Mouse (Mus musculus) forebrain, postnatal 0 days (tissue): ENCODE measurements at regions not wholly inside any gene's neighbourhood (a gene's known extent, or its start where the extent isn't known, plus 50 kb on each side); places are given as distances from the start of the nearest gene placed in this dataset.

Experiments used
- ATAC-seq: fragments of 200-750 bp; cut with Nextera tagmentation; 2 replicates; pipeline ENCODE4 v1.8.0; 2017; ENCODE audit warnings: mild to moderate bottlenecking, moderate library complexity
- DNase-seq: peaks from one replicate; pipeline ENCODE4 v3.0.0-alpha.2; 2015
- H3K27ac ChIP-seq: fragments of 300-500 bp; sonication (generic); 2 replicates; pipeline ENCODE4 v1.5.1; 2014; ENCODE audit warnings: low read depth, mild to moderate bottlenecking, antibody characterized with exemption, low read length, moderate library complexity, mixed read lengths
- H3K27me3 ChIP-seq: fragments of 300-500 bp; sonication (generic); 2 replicates; pipeline ENCODE4 v1.6.1; 2014; ENCODE audit warnings: mild to moderate bottlenecking, low read length, mixed read lengths; ENCODE audit not compliant: insufficient read depth
- H3K36me3 ChIP-seq: fragments of 300-500 bp; sonication (generic); 2 replicates; pipeline ENCODE4 v1.6.1; 2014; ENCODE audit warnings: mild to moderate bottlenecking, moderate library complexity; ENCODE audit not compliant: insufficient read depth
- H3K4me1 ChIP-seq: fragments of 300-500 bp; sonication (generic); 2 replicates; pipeline ENCODE4 v1.6.1; 2014; ENCODE audit warnings: antibody characterized with exemption; ENCODE audit not compliant: insufficient read depth
- H3K4me2 ChIP-seq: fragments of 300-500 bp; sonication (generic); 2 replicates; pipeline ENCODE4 v1.6.1; 2014; ENCODE audit warnings: low read depth, mild to moderate bottlenecking, moderate library complexity
- H3K4me3 ChIP-seq: fragments of 300-500 bp; sonication (generic); 2 replicates; pipeline ENCODE4 v1.5.1; 2014; ENCODE audit warnings: low read depth, low read length, mixed read lengths
- H3K9ac ChIP-seq: fragments of 300-500 bp; sonication (generic); 2 replicates; pipeline ENCODE4 v1.6.1; 2014; ENCODE audit warnings: mild to moderate bottlenecking
- H3K9me3 ChIP-seq: fragments of 300-500 bp; sonication (generic); 2 replicates; pipeline ENCODE4 v1.6.1; 2016; ENCODE audit warnings: low read length
- CTCF ChIP-seq: sonication (generic); IDR thresholded peaks from 2 replicates; pipeline ENCODE4 v1.5.1; 2016; ENCODE audit warnings: antibody characterized with exemption, control low read depth, low read depth
- WGBS: fragments of 180-500 bp; shearing (Covaris S2); extraction: QIAGEN DNeasy Blood & Tissue Kit; methylation state at CpG from one replicate; pipeline ENCODE4 v1.1.7; 2014; 5-methylcytosine and 5-hydroxymethylcytosine counted together

- Histone ChIP-seq H3K27me3 (no peaks in the 10 kb centered on the region), H3K27ac (no peak overlapping the region), H3K4me2 (no peak overlapping the region), H3K4me1 (no peaks in the 10 kb centered on the region), H3K4me3 (no peak overlapping the region), H3K9ac (no peak overlapping the region), H3K9me3 (no peaks in the 10 kb centered on the region), H3K36me3 (no peaks in the 10 kb centered on the region)
- DNase-seq (no peak), ATAC-seq (no peak)
- TF ChIP-seq CTCF = no peak
Observed at GRCm38 (mm10) chr3:61188662-61189061, 172.8 kb upstream of the Rap2b start.

- H3K27ac ChIP-seq = no peak overlapping the region
- H3K9me3 ChIP-seq = no peaks in the 10 kb centered on the region
- ATAC-seq = no peak
- H3K27me3 ChIP-seq = no peaks in the 10 kb centered on the region
- DNase-seq = no peak
- H3K9ac ChIP-seq = no peak overlapping the region
- WGBS = 36% methylated on average over 4 of the region's 4 CpGs
- H3K4me2 ChIP-seq = no peak overlapping the region
- TF ChIP-seq CTCF = no peak
- no peaks in the 10 kb centered on the region for H3K4me1 ChIP-seq
- no peaks in the 10 kb centered on the region for H3K36me3 ChIP-seq
- no peak overlapping the region for H3K4me3 ChIP-seq
Observed at GRCm38 (mm10) chr3:61216562-61216961, 144.9 kb upstream of the Rap2b start.

GRCm38 (mm10) chr3:61224505-61224904, 136.9 kb upstream of the Rap2b start:
- no peaks in the 10 kb centered on the region for H3K4me1 ChIP-seq
- ATAC-seq (no peak), DNase-seq (no peak)
- no peak overlapping the region for H3K27ac ChIP-seq
- no peaks in the 10 kb centered on the region for H3K36me3 ChIP-seq
- no peak overlapping the region for H3K4me3 ChIP-seq
- H3K9me3 ChIP-seq = no peaks in the 10 kb centered on the region
- no peak for TF ChIP-seq CTCF
- H3K27me3 ChIP-seq = no peaks in the 10 kb centered on the region
- no peak overlapping the region for H3K4me2 ChIP-seq
- H3K9ac ChIP-seq = no peak overlapping the region

- TF ChIP-seq CTCF = no peak
- Histone ChIP-seq H3K4me1 (no peaks in the 10 kb centered on the region), H3K9me3 (no peaks in the 10 kb centered on the region), H3K9ac (no peak overlapping the region), H3K27me3 (no peaks in the 10 kb centered on the region), H3K4me2 (no peak overlapping the region), H3K36me3 (no peaks in the 10 kb centered on the region), H3K27ac (no peak overlapping the region), H3K4me3 (no peak overlapping the region)
- no peak for DNase-seq
- ATAC-seq = no peak
Observed at GRCm38 (mm10) chr3:61225054-61225453, 136.4 kb upstream of the Rap2b start.

GRCm38 (mm10) chr3:61241380-61241779, 120.1 kb upstream of the Rap2b start:
- DNase-seq = no peak
- TF ChIP-seq CTCF = no peak
- no peak for ATAC-seq
- Histone ChIP-seq H3K36me3 (no peaks in the 10 kb centered on the region), H3K4me2 (no peak overlapping the region), H3K27me3 (no peaks in the 10 kb centered on the region), H3K9ac (no peak overlapping the region), H3K4me1 (no peaks in the 10 kb centered on the region), H3K27ac (no peak overlapping the region), H3K9me3 (no peaks in the 10 kb centered on the region), H3K4me3 (no peak overlapping the region)
- WGBS = 68% methylated on average over 5 of the region's 5 CpGs

GRCm38 (mm10) chr3:61243876-61244527, 117.4 kb upstream of the Rap2b start:
- WGBS = 18% methylated on average over 6 of the region's 6 CpGs
- TF ChIP-seq CTCF = peak; percentile 82
- no peak overlapping the region for H3K4me2 ChIP-seq

GRCm38 (mm10) chr3:61246429-61246828, 115.0 kb upstream of the Rap2b start:
- Histone ChIP-seq H3K9me3 (no peaks in the 10 kb centered on the region), H3K9ac (no peak overlapping the region), H3K4me1 (no peaks in the 10 kb centered on the region), H3K27me3 (no peaks in the 10 kb centered on the region), H3K36me3 (no peaks in the 10 kb centered on the region), H3K4me3 (no peak overlapping the region), H3K4me2 (no peak overlapping the region), H3K27ac (no peak overlapping the region)
- no peak for DNase-seq
- no peak for ATAC-seq
- 73% methylated on average over 4 of the region's 4 CpGs for WGBS
- no peak for TF ChIP-seq CTCF

More at GRCm38 (mm10) chr3:61243876-61244527, 117.4 kb upstream of the Rap2b start:
- H3K36me3 ChIP-seq = no peaks in the 10 kb centered on the region
- no peak overlapping the region for H3K27ac ChIP-seq
- H3K9me3 ChIP-seq = no peaks in the 10 kb centered on the region
- ATAC-seq (peak; percentile 84), DNase-seq (peak; percentile 80)
- H3K4me1 ChIP-seq = no peaks in the 10 kb centered on the region
- H3K9ac ChIP-seq = no peak overlapping the region
- no peak overlapping the region for H3K4me3 ChIP-seq
- H3K27me3 ChIP-seq = no peaks in the 10 kb centered on the region
